Mouse (Mus musculus) heart, adult 9 months (tissue): Measurements from ENCODE around the gene Xaf1.
"Not testable (repeated sequence)": the region's sequence is repeated elsewhere in the genome, so short reads cannot be mapped to it uniquely, and the experiment has no call there.

Experiments used
- DNase-seq, 2 experiments: peaks; one replicate each; pipeline ENCODE4 v3.0.0; 2022; ENCODE audit warnings: low spot score in 2 of 2

Xaf1 gene

DNA sequence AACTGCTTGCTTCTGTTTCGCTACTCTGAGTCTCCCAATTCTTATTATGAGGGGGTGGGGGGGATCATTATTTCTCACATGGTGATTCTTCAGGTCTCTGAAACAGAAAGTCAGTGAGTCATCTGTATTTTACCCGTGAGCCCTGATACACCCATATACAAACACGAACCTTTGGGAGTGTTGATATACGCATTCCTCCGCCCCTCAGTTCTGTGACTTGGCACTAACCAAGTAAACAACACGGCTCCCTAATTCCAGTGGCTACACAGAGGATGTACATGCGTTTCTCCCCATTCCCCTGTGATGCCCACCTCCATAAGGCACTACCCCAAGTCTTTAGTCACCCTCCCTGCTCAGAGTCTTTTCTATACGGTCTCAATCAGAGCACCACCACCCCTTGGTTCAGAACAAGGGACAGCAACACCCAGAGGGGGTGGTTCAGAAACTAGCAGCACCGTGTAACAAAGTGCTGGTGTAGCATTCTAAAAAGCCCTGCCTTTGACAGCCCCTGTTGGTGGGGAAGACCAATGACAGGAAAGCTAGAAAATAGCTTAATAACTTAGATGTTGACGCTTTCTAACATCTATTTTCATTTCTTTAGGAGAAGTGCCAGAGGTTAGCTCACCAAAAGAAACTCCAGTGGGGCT is 10.0 kb downstream of the Xaf1 start:
- DNase-seq = no peak

DNA sequence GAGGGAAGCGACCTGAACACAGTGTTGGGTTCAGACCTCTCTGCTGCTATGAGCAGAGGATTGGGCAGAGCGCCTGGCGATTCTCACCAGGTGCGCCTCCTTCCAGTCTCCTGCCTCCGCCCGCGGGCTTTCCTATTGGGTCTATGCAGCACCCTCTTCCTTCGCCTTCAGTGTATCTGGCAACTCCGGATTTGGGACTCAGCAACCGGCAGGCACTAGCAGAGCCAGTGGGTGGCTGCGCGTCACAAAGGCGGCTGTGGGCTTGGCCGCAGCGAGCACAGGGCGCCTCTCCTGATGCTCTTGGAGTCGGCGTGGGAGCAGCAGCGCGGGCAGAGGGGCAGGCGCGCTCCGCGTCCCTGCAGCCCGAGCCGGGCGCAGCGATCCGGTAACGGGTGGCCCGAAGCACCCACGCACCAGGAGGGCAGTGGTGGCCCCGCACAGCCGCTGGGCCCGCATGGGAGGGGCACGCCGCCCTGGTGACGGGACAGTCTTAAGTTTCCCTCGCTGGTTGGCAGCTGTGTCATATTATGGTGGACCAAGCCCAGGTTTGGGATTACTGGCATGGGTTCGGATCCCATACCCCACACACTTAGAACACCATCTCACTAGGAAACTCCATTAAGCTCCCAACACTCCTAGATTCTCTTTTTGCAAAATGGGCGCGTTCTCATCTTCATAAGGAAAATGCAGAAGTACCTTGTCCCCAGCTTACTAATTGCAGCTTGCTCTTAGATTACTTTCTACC is 12.9 kb downstream of the Xaf1 start, which contains the start of gene Fbxo39:
TSS of gene Fbxo39 (plus strand) at position 294 of the 745 bp plus-strand sequence.
- no peak for DNase-seq

DNA sequence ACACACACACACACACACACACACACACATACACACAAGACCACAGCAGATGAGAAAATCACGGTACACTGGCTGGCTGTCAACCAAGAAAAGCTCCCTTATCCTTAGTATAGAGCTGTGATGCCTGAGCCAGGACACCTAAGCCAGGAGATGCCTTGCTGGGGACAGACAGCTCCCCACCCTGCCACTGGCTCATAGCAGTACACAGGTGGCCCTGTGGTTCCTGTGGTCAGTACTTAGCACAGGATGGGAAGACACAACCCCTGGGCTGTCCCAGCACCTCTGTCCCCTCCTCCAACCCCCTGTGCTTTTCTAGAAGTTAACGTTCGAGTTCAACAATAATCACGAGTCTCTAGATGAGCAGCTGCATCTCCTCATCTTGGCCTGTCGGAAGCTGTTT is 16.6 kb downstream of the Xaf1 start:
- no peak for DNase-seq

DNA sequence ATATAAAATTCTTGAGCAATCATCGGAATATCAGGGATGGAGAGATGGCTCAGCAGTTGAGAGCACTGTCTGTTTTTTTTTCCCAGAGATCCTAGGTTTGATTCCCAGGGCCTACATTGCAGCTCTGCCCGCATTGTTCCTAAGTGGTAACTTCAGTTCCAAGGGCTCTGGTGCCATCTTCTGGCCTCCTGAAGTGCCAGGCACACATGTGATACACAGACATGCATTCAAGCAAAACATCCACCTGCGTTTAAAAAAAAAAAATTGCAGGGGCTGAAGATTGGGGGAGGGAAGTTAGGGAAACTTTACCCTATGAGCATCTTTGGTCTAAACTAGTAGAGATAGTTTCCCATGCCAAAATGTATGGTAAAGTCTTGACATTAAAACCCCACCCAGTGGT is 23.0 kb downstream of the Xaf1 start:
- no peak for DNase-seq

DNA sequence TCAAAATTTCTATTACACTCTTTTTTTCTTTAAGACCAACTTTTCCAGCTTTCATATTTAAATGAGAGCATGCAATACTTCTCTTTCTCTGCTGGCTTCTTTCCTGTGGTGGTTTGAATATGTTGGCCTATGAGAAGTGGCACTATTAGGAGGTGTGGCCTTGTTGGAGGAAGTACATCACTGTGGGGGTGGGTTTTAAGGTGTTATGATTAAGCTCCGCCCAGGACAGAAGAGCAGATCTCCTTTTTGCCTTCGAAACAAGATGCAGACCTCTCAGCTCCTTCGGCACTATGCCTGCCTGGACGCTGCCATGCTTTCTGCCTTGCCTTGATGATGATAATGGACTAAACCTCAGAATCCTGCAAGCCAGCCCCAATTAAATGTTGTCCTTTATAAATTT is 24.3 kb downstream of the Xaf1 start:
- no peak for DNase-seq

DNA sequence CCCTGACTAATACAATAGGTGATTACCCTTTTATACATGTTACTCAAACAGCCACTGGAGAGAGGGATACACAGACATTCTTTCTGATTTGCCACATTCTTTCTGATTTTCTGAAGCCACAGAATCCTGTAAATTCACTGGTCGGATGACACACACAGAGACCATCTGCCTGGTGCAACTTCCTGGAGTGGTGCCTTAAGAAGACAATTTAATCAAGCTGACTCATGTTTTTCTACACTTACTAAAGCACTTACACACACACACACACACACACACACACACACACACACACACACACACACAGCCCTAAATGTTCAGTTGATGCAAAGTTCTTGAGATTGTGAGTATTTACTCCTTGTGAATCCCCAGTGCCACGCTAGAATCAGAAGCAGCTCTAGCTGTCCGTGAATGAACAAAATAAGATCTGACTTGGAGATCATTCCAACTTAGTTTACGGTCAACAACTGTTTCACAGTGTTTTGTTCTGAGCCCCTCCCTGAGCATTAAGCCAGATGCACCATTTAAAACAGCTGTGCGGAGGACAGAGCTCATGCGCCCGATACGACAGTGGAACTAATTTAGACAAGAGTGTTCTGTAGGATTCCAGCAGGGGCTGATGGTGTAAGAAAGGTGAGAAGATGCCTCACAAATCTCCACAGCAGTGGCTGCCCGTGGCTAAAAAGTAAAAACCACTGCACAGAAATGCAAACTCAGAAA is 31.7 kb downstream of the Xaf1 start:
- no peak for DNase-seq

DNA sequence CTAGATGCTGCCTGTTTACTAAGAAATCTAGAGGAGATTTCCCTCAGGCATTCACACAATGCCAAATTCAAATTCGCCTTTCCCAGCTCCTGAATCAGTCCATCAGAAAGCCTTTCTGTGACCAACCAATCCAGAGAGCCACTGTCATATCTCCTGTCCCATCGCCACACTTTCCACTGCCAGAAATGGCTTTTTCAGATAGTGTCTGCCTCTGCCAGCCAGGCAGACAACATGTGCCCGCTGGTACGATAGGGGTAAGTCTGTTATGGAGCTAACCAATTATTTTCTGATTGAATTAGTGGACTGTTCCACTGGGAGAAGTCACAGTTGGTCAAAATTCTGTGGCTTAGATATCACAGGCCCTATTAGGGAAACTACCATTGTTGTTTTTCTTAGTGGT is 33.2 kb downstream of the Xaf1 start:
- DNase-seq = no peak

DNA sequence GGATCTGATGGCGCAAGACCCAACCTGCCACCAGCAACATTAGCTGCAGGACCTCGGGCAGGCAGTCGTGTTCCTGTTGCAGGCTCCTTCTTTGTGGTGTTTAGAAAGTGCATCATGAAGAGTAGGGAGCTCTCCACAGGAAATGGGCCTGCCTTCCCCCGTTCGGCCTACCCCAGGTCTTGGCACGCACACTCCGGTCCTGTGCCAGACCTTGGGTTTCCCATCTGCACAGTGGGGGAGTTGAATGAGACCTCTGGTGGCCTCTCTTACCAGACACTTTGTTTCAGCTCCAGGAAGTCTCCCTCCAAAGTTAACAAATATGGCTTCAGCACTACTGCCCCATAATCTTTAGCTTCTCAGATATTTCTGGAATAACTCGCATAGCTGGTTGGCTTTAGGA is 35.3 kb downstream of the Xaf1 start:
- DNase-seq = no peak

DNA sequence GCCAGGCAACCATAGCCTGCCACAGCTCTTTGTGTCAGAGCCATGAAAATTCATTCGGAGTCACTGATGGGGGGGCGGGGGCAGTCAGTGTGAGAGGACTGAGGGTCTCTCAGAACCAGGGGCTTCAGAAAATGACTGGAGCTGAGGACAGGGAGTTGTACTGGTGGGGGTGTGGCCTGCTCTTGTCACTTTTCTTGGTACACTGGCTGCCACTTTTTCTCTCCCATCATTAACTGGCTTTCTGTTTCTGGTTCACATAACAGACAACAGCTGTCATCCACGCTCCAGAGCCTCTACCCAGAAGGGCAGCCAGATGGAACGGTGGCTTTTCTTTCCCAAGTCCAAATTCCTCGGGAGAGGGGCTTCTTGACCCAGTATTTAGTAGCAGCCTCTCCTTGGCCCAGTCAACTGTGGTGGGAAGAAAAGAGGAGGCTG is 37.0 kb downstream of the Xaf1 start:
- DNase-seq = no peak

DNA sequence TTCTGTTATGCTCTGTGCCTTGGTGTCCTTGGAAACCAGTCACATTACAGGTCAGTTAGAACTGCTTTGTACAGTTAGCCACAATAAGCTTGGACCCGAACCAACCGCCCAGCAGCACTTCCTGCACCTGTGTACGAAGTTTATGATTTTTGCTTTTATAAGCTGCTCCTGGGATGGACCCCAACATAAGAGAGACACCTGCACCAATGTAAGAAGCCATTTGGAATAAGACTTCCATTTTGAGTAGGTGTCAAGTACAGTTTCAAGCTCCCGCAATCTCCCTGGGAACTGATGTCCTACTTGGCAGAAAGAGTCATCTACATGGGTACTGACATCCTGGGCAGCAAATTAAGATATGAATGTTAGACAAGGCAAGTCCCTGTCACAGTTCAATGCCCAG is 38.3 kb downstream of the Xaf1 start:
- DNase-seq = no peak

DNA sequence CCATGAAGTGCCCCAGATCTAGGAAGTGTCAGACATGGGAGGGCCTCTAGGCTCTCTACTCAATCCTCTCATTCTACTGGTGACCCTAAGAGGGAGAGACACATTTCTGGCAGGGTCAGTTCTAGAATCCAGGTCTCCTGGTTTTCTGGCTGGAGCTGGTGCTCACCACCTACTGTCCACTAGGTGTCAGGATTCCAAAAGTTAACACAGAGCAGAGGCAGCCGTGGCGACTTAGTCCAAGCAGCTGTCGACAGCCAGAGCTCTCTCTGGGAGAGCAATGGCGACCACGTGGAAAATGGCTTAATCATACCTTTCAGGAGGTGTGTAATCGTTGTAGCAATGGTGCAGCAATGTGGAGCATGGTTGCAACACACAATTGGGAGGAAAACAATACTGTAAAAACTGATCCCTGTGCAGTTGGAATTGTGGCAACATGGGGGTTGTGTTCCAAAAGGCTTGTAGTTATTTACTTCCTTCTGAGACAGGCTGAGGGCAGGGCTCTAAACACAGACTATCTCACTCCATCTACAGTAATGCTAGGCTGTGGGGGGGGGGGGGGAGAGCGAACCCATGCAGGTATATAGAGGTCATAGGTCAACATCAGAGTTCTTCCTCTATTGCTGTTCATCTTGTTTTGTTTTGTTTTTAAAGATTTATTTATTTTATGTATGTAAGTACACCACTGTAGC is 41.3 kb downstream of the Xaf1 start:
- DNase-seq = peak; percentile 50 to 57

DNA sequence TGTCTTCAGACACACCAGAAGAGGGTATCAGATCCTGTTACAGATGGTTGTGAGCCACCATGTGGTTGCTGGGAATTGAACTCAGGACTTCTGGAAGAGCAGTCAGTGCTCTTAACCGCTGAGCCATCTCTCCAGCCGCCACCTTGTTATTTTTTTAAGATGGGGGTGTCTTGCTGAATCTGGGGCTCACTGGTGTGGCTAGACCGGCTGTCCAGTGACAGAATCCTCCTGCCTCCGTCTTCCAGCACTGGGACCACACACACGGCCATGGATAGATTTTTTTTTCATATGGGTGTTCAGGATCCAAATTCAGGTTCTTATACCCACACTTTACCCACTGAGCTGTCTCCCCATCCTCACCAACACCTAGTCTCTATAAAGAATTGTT is 41.8 kb downstream of the Xaf1 start:
- not testable (repeated sequence) for DNase-seq

DNA sequence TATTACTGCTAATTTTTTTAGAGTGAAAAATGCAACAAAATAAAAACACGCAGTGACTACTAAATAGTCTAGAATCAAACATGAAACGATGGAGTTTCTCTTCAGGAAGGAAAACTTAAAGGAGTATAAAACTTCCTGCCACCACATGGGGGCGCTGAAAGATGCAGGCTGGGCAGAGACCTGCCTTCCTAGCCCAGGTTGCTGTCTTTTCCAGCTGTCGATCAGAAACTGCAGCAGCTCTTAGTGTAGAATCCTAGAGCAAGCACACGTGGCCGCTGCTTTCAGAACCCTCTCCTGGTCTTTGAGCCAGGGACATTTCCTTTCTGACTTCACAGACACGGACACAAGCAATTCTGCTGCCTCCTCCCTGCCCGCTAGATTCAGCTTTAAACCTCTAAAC is 42.5 kb downstream of the Xaf1 start:
- DNase-seq = peak in 1 of 2 experiments; percentile 16

DNA sequence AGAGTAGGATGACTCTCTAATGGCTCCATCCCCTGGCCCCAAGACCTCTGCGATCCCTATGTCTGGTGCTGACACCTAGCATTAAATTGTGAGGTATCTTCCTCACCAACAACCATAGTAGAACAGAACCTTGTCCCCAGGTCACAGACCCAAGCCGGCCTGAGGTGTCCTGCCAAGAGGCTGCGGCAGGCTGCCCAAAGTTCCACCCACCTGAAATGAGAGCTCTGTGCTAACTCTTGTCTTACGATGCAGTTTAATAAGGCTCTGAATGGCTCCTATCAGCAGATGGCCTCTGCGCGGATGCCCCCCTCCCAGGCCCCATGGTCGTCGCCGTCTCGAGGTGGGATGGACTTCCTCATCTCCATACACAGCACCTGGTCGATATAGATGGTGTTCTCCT is 43.1 kb downstream of the Xaf1 start:
- DNase-seq = no peak

DNA sequence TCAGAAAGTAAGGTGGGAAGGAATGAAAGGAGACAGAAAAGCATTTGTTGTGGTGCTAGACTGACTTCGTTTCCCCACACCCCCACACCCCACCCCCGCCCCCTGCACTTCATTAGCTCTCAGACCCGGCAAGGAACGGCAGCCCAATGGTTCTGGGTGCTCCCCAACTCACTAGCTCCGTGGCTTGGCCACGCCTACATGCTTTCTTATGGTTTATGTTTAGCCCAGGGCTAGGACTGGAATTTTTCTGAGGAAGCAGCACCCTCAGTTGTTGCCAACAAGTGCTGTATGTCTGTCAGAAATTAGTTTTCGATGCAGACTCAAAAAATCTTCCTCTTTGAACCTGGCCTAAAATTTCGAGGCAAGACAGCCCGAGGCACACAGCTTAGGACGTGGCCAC is 47.1 kb downstream of the Xaf1 start:
- no peak for DNase-seq

DNA sequence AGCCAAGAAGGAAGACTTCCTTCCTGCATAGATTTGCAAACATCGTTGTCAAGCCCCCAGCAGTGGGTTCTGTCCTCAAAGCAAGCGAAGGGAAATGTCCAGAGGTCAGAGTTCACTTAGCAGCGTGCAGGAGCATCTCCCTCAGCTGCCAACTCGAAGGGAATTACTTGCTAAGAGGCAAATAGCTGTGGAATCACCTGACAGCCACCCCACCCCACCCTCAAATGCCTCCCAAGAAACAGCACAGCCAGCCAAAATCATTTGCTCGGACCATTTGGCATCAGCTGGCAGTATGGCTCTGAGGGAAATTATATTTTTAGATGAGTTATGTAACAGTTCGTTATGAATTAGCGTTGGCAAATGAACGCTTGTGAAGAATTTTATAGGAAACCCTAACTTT is 47.6 kb downstream of the Xaf1 start:
- peak; percentile 15 to 26 for DNase-seq

DNA sequence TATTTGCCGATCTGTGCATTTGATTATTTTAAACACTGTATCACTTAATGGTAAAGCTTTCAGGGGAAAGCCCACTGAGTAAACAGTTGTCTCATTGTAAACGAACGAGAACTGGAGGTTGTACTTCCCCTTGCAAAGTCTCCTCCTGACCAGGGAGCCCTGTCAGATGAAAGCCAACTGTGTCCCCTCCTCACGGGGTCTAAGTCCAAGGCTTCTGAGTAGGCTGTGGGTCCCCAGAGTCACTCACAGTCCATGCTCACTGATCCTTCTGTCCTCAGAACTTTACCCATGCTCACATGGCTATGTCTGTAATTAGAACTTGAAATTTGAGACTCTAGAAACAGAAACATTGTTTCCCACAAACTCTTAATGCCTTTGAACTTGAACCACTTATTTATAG is 48.2 kb downstream of the Xaf1 start:
- no peak for DNase-seq

DNA sequence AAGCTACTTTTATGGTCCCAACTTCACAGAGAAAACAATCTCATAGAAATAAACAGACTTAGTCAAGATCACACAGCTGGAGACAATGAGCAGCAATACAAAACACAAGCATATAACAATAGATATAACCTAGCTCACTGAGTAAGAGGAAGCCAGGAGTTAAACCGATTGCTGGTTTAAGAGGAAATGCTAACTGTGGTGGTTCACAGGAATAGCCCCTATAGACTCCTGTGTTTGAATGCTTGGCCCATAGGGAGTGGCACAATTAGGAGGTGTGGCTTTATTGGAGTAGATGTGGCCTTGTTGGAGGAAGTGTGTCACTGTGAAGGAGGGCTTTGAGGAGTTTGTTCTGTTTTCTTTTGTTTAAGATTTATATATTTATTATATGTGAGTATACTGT is 50.8 kb downstream of the Xaf1 start:
- no peak for DNase-seq

DNA sequence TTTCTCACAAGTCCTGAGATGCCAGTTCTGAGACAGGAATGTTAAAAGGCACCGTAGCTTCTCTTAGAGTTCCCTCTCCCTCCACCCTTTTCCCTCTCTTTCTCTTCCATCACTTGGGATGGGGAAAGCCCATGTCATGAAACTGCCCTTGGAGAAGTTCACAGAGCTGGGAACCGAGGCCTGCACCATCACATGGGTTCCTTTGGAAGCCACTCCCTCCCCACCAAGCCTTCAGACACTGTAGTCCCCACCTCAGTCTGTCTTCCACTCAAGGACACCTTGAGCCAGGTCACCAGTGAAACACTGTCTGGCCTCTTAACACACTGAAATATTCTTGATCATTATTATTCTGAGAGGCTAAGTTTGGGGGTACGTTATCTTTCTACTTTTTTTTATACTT is 51.8 kb downstream of the Xaf1 start:
- no peak for DNase-seq

DNA sequence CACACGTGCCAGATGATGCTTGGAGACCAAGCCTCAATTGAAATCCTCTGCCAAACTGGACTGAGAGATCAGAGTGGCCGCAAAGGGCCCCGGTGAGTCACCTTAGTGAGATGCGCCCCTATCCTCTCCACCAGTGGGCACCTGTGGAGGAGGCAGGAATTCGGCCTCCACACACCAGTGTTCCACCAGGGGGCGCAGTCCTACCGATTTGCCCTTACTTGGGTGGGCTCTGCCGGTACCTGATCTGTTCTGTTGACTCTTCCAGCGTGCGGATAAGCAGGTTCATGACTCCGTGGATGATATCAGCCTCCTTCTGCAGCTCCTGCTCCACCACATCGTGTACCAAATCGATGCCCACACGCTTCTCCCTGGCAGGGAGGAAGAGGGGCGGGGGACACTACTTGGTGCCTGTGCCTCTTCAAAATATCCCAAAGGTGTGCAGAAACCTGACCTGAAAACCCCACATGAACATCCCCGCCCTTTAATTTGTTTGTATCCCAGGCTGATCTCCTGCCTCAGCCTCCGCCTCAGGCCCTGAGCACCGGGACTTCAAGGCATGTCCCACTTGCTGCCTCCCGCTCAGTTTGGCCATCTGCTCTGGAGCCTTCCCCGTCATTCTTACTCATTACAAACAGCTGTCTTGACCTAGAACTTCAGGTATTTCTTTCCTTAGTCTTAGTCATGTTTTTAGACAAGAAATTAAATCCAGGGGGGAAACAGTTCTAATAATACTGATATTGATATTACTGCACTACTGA is 53.7 kb downstream of the Xaf1 start:
- peak; percentile 38 to 58 for DNase-seq
